Mouse (Mus musculus) heart, embryonic 16.5 days (tissue): ENCODE results near the gene Hps5. TPM values are rescaled to one million over a fixed set of nuclear protein-coding genes. Genes with fewer than 3 reads are reported as not detected.
"Not testable (repeated sequence)": the region's sequence is repeated elsewhere in the genome, so short reads cannot be mapped to it uniquely, and the experiment has no call there.

Experiments used
- ATAC-seq: fragments of 200-750 bp; cut with Nextera tagmentation; replicated peaks from 2 replicates; pipeline ENCODE4 v1.8.0; 2017; ENCODE audit warnings: moderate number of reproducible peaks; ENCODE audit not compliant: insufficient read depth, low FRiP score; ENCODE audit errors: extremely low read depth
- H3K27ac ChIP-seq: fragments of 300-500 bp; sonication (generic); 2 replicates; pipeline ENCODE4 v1.5.1; 2014; ENCODE audit warnings: mild to moderate bottlenecking, low read length, control low read depth, moderate library complexity
- H3K27me3 ChIP-seq: fragments of 300-500 bp; sonication (generic); 2 replicates; pipeline ENCODE4 v1.6.1; 2014; ENCODE audit warnings: low read length, mixed read lengths; ENCODE audit not compliant: control insufficient read depth, insufficient read depth
- H3K36me3 ChIP-seq: fragments of 300-500 bp; sonication (generic); 2 replicates; pipeline ENCODE4 v1.6.1; 2014; ENCODE audit not compliant: control insufficient read depth, insufficient read depth
- H3K4me1 ChIP-seq: fragments of 300-500 bp; sonication (generic); 2 replicates; pipeline ENCODE4 v1.6.1; 2014; ENCODE audit warnings: low read length, mixed read lengths; ENCODE audit not compliant: control insufficient read depth, insufficient read depth
- H3K4me2 ChIP-seq: fragments of 300-500 bp; sonication (generic); 2 replicates; pipeline ENCODE4 v1.6.1; 2014; ENCODE audit warnings: low read depth, mild to moderate bottlenecking, control low read depth, low read length
- H3K4me3 ChIP-seq: fragments of 300-500 bp; sonication (generic); 2 replicates; pipeline ENCODE4 v1.5.1; 2014; ENCODE audit warnings: mild to moderate bottlenecking, control low read depth, low read length
- H3K9ac ChIP-seq: fragments of 300-500 bp; sonication (generic); 2 replicates; pipeline ENCODE4 v1.6.1; 2014; ENCODE audit warnings: low read length, control low read depth
- H3K9me3 ChIP-seq: fragments of 300-500 bp; sonication (generic); replicated peaks from 2 replicates; pipeline ENCODE4 v1.6.1; 2016; ENCODE audit warnings: low read length; ENCODE audit not compliant: control insufficient read depth
- WGBS: fragments of 180-500 bp; shearing (Covaris S2); extraction: QIAGEN DNeasy Blood & Tissue Kit; methylation state at CpG from one replicate; pipeline ENCODE4 v1.1.7; 2014; 5-methylcytosine and 5-hydroxymethylcytosine counted together
- polyA plus RNA-seq: library from polyadenylated mRNA; unstranded; fragments of >200 nt; fragmentation: Nextera tagmentation; extraction: Ambion mirVana; gene quantifications from 2 replicates; pipeline ENCODE4 v1.2.1, GENCODE M21; 2015

Hps5 gene
- polyA plus RNA-seq, 1 experiment from 2014 or later, result 10.4 TPM

DNA sequence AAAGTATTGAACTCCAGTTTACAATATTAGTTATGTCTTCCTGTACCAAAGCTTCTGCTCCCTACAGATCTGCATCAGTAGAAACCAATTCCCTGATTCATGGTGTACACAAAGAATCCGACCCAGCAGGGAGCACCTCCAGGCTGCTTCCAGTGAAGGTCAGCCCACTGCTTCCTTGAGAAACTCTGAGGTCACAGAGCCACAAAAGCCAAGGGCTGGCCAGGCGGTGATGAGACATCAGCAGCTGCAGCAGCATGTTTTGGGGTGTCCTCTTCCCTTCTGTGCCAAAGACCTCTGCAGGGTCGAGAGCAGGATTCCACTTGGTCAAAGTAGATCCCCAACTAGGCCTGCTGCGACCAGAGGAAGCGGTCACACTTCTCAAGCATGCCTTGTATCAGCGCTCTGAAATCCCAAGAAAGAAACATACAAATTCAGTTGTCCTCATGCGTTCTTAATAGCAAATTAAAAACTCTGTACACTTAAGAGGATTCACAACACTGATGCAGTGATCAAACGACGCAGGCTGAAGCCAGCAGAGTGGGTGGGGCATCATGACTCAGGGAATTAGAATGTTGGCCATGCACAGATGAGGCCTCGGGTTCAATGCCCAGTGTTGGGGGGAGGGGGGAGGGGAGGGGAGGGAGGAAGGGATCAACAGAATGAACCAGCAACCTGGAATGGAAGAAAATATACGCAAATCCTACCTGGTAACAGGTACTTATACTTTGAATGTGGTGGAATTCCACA, 34.6 kb downstream of the Hps5 start:
- no peaks in the 10 kb centered on the region for H3K9me3 ChIP-seq
- no peaks in the 10 kb centered on the region for H3K4me1 ChIP-seq
- H3K27me3 ChIP-seq, result no peaks in the 10 kb centered on the region
- H3K4me2 ChIP-seq, result no peak overlapping the region
- ATAC-seq, result no peak
- no peak overlapping the region for H3K4me3 ChIP-seq
- no peak overlapping the region for H3K9ac ChIP-seq
- 68% methylated on average over 11 of the region's 11 CpGs for WGBS
- H3K27ac ChIP-seq, result no peak overlapping the region
- peaks cover 24% of the 10 kb centered on the region for H3K36me3 ChIP-seq

DNA sequence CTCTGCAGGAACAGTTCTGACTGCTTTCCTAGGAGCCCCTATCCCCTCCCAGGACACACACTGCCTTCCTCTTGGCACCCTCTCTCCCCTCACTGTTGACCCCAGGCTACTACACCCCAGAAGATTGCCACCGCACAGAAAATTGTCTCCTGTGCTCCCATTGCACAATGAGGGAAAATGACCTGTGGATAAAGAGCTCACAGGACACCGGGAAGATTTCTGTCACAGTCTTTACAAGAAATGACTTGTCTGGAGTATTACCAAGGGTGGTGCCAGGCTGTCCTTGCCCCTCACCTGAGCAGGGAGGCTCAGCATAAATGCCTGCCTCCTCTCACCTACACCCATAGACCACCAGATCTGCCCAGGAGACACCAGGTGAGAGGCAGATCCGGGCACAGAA, 44.4 kb downstream of the Hps5 start, which contains the start of gene Saa2:
TSS of gene Saa2 (plus strand) at position 301 of the 400 bp plus-strand sequence.
- no peak within 1 kb of the TSS for H3K9ac ChIP-seq
- ATAC-seq, result no peak
- H3K4me1 ChIP-seq, result no peaks in the 10 kb centered on the region
- no peak within 1 kb of the TSS for H3K27ac ChIP-seq
- H3K9me3 ChIP-seq, result no peaks in the 10 kb centered on the region
- no peaks in the 10 kb centered on the region for H3K36me3 ChIP-seq
- no peaks in the 10 kb centered on the region for H3K27me3 ChIP-seq
- WGBS, result 59% methylated on average over 3 of the region's 3 CpGs
- no peak within 1 kb of the TSS for H3K4me2 ChIP-seq
- no peak within 1 kb of the TSS for H3K4me3 ChIP-seq

DNA sequence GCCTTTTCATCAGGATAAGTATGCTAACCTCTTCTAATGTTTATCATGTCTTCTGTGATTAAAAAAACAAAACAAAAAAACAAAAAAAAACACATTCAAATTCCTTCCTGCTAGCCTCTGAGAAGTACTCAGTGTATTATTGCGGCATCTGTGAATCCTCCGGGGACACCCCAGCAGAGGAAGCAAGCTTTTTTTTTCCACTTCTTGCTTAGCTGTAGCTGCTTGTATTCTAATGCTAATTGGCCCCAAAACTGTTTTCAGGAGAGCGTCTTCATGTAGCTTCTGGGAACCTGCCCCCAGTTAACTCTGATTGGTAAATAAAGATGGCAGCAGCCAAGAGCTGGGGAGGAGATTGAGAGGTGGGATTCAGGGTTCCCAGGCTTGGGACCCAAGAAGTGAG, 47.4 kb downstream of the Hps5 start:
- no peaks in the 10 kb centered on the region for H3K4me1 ChIP-seq
- ATAC-seq, result no peak
- no peaks in the 10 kb centered on the region for H3K9me3 ChIP-seq
- H3K27me3 ChIP-seq, result no peaks in the 10 kb centered on the region
- no peak overlapping the region for H3K4me2 ChIP-seq
- H3K9ac ChIP-seq, result no peak overlapping the region
- no peaks in the 10 kb centered on the region for H3K36me3 ChIP-seq
- 57% methylated on average over 3 of the region's 3 CpGs for WGBS
- no peak overlapping the region for H3K4me3 ChIP-seq
- no peak overlapping the region for H3K27ac ChIP-seq

DNA sequence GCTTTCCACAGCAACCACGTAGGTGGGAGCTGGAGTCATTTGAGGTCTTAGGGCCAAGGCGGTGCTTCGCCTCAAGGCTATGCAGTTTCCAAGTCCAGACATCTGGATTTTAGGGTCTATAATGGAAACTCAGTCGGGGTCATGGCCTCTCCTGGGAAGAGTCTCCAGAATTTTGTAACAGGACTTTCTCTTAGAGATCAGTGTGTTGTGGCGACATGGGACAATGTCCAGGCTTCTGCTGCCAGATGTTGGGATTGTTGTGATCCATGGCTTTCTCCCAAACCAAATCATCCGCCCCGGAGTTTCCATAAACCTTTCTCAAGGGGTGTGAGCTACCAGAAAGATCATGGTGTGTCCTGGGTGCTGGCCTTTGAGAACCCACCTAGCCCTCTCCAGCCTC, 49.5 kb downstream of the Hps5 start:
- WGBS, result 81% methylated on average over 7 of the region's 7 CpGs
- ATAC-seq, result no peak

DNA sequence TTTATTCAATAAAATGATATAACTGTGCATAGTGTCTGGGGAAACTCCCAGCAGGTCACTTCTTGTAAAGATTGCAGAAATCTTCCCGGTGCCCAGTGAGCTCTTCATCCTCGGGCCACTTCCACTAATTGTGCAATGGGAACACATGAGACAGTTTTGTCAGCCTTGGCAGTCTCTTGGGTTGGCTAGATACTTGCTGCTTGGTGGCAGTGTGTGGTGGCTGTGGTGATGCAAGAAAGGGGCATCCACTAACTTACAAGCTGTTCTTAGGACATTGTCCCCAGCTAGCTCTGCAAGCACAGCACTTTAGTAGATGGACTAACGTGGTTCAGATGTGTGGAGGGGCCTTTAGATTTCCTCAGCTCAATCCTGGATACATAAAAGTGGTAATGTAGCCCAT, 50.0 kb downstream of the Hps5 start:
- Histone ChIP-seq H3K9ac (no peak overlapping the region), H3K4me2 (no peak overlapping the region), H3K9me3 (no peaks in the 10 kb centered on the region), H3K36me3 (no peaks in the 10 kb centered on the region), H3K27ac (no peak overlapping the region), H3K27me3 (no peaks in the 10 kb centered on the region), H3K4me3 (no peak overlapping the region), H3K4me1 (no peaks in the 10 kb centered on the region)
- ATAC-seq, result no peak
- WGBS, result 69% methylated on average over 3 of the region's 3 CpGs

More for the DNA sequence above, 49.5 kb downstream of the Hps5 start:
- no peaks in the 10 kb centered on the region for H3K9me3 ChIP-seq
- H3K27ac ChIP-seq, result no peak overlapping the region
- no peak overlapping the region for H3K4me2 ChIP-seq
- no peak overlapping the region for H3K4me3 ChIP-seq
- H3K9ac ChIP-seq, result no peak overlapping the region
- H3K36me3 ChIP-seq, result no peaks in the 10 kb centered on the region
- H3K4me1 ChIP-seq, result no peaks in the 10 kb centered on the region
- H3K27me3 ChIP-seq, result no peaks in the 10 kb centered on the region

DNA sequence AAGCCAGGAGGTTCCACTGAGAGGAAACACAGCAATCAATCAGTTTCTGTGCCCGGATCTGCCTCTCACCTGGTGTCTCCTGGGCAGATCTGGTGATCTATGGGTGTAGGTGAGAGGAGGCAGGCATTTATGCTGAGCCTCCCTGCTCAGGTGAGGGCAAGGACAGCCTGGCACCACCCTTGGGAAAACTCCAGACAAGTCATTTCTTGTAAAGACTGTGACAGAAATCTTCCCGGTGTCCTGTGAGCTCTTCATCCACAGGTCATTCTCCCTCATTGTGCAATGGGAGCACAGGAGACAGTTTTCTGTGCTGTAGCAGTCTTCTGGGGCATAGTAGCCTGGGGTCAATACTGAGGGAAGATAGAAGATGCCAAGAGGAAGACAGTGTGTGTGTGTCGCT, 53.0 kb downstream of the Hps5 start, which contains the start of gene Saa1:
TSS of gene Saa1 (minus strand) at position 101 of the 400 bp plus-strand sequence.
- WGBS, result 63% methylated on average over 3 of the region's 3 CpGs
- ATAC-seq, H3K9ac ChIP-seq: not testable (repeated sequence)

DNA sequence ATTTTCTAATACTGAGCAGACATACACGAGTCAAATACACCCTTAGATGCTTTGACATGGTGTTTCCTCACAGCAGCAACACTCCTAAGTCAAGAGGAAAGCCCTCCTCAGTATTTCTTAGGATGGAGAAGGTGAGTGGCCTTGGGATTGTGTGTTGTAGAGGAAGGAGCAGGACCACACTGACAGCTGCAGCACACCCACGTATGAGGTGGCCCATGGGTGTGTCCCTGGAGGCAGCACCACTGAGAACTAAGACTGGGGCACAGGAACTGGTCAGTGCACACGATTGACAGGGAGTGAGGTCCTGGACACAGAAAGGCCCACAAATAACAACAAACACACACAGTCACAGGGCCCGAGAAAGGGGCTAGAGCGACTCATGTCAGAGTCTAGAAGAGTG, 55.8 kb downstream of the Hps5 start:
- not testable (repeated sequence) for H3K9me3 ChIP-seq, H3K9ac ChIP-seq, H3K4me3 ChIP-seq, H3K36me3 ChIP-seq, H3K27ac ChIP-seq, H3K27me3 ChIP-seq, ATAC-seq, H3K4me1 ChIP-seq, H3K4me2 ChIP-seq
- WGBS, result 73% methylated on average over 5 of the region's 5 CpGs

More for the DNA sequence above, 53.0 kb downstream of the Hps5 start, which contains the start of gene Saa1:
- not testable (repeated sequence) for H3K27ac ChIP-seq, H3K4me2 ChIP-seq, H3K27me3 ChIP-seq, H3K9me3 ChIP-seq, H3K4me1 ChIP-seq, H3K36me3 ChIP-seq, H3K4me3 ChIP-seq

DNA sequence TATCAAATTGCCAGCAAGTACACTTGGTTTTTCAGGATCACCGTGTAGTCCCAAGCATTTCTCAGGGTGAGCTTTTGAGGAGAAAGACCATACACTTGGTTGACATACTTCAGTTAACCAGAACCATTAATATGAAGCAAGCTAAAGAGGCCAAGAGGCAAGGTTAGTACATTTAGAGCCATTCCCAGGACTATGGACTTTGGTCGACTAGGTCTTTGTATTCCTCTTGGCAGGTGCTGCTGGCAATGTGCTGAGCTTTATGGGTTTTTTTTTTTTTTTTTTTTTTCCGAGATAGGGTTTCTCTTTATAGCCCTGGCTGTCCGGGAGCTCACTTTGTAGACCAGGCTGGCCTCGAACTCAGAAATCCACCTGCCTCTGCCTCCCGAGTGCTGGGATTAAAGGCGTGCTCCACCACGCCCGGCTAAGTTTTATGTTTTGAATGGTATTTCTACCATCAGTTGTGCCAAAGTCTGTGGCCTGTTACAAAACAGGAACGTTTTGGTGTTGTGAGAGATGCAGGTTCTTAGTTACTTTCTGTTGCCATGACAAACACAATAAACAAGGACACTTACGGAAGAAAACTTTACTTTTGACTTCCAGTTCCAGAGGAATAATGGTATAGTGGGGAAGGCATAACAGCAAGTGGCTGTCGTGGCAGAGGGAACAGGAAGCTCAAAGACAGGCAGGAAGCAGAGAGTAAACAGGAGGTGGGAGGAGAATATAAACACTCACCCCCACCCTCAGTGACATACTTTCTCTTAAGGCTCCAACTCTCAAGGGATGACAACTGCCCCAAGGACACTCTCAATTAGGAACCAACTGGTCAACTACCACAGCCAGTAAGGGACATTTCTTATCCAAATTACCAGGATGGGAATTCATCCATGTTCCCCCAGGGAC, 57.1 kb downstream of the Hps5 start:
- WGBS, result 67% methylated on average over 12 of the region's 12 CpGs
- H3K27ac ChIP-seq, result no peak overlapping the region
- no peaks in the 10 kb centered on the region for H3K27me3 ChIP-seq
- H3K4me3 ChIP-seq, result no peak overlapping the region
- H3K36me3 ChIP-seq, result no peaks in the 10 kb centered on the region
- H3K9me3 ChIP-seq, result no peaks in the 10 kb centered on the region
- no peak for ATAC-seq
- H3K4me1 ChIP-seq, result no peaks in the 10 kb centered on the region
- H3K4me2 ChIP-seq, result no peak overlapping the region
- no peak overlapping the region for H3K9ac ChIP-seq

DNA sequence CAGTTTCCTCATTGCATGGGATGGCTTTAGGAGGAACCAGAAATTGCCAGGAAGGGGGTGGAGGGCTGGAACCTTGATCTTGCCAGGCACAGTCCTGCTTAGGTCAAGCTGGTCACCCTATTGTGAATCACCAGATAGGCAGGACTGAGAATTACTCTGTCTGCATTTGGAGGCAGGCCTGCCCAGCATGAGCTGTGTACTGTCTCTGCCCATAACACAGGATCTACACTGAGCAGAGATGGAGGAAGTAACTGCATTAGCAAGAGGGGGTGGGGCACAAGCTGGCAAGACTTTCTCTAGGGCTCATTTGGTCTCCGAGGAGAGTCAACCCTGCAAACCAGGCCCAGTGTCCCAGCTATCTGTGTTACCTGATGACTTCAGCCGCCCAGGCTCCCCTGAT, 60.9 kb downstream of the Hps5 start:
- Histone ChIP-seq H3K27ac (no peak overlapping the region), H3K9me3 (no peaks in the 10 kb centered on the region), H3K4me3 (no peak overlapping the region), H3K27me3 (no peaks in the 10 kb centered on the region), H3K9ac (no peak overlapping the region), H3K4me1 (no peaks in the 10 kb centered on the region), H3K4me2 (no peak overlapping the region), H3K36me3 (no peaks in the 10 kb centered on the region)
- ATAC-seq, result no peak
- WGBS, result 61% methylated on average over 2 of the region's 2 CpGs
